Mouse (Mus musculus): ENCODE data around the gene Hoxb6. TPM values are rescaled to one million over a fixed set of nuclear protein-coding genes. Genes with fewer than 3 reads are reported as not detected.

Hoxb6 gene
- polyA plus RNA-seq, 1 experiment from 2014 or later: 49.1 TPM

GRCm38 (mm10) chr11:96260310-96260970 lies 31.8 kb upstream of the Hoxb6 start:
- Histone ChIP-seq H3K9ac (no peak overlapping the region), H3K36me3 (peaks cover 28% of the 10 kb centered on the region), H3K4me2 (peak overlapping the region; percentile 48), H3K4me1 (peaks cover 99% of the 10 kb centered on the region), H3K9me3 (replicated peaks) (no peaks in the 10 kb centered on the region), H3K4me3 (replicated peaks) (peak overlapping the region; percentile 11; the same call in 1 of the 2 replicates), H3K27ac (peak overlapping the region; percentile 78), H3K27me3 (peaks cover 16% of the 10 kb centered on the region; the same call in 1 of the 2 replicates)
- WGBS: 6% methylated on average over 23 of the region's 23 CpGs
- no peak for ATAC-seq (replicated peaks; ENCODE audit: low FRiP score)

GRCm38 (mm10) chr11:96261323-96261890 lies 30.9 kb upstream of the Hoxb6 start:
- H3K4me3 ChIP-seq (replicated peaks): peak overlapping the region; percentile 21
- peaks cover 99% of the 10 kb centered on the region for H3K4me1 ChIP-seq
- peaks cover 13% of the 10 kb centered on the region; the same call in 1 of the 2 replicates for H3K27me3 ChIP-seq
- no peaks in the 10 kb centered on the region for H3K9me3 ChIP-seq (replicated peaks)
- 5% methylated on average over 24 of the region's 24 CpGs for WGBS
- peak; percentile 68 for ATAC-seq (replicated peaks; ENCODE audit: low FRiP score)
- H3K9ac ChIP-seq: no peak overlapping the region
- H3K4me2 ChIP-seq: peak overlapping the region; percentile 48
- peaks cover 28% of the 10 kb centered on the region for H3K36me3 ChIP-seq
- peak overlapping the region; percentile 78 for H3K27ac ChIP-seq

GRCm38 (mm10) chr11:96262262-96262830 lies 29.9 kb upstream of the Hoxb6 start:
- peaks cover 97% of the 10 kb centered on the region for H3K4me1 ChIP-seq
- peaks cover 16% of the 10 kb centered on the region; the same call in 1 of the 2 replicates for H3K27me3 ChIP-seq
- no peak overlapping the region for H3K9ac ChIP-seq
- H3K4me3 ChIP-seq (replicated peaks): no peak overlapping the region
- WGBS: 48% methylated on average over 6 of the region's 6 CpGs
- no peak overlapping the region for H3K4me2 ChIP-seq
- no peak for ATAC-seq (replicated peaks; ENCODE audit: low FRiP score)
- no peak overlapping the region for H3K27ac ChIP-seq
- H3K36me3 ChIP-seq: peaks cover 36% of the 10 kb centered on the region
- no peaks in the 10 kb centered on the region for H3K9me3 ChIP-seq (replicated peaks)

- ATAC-seq (replicated peaks; ENCODE audit: low FRiP score): no peak
- Histone ChIP-seq H3K4me1 (peaks cover 92% of the 10 kb centered on the region), H3K36me3 (peaks cover 37% of the 10 kb centered on the region), H3K27me3 (peaks cover 16% of the 10 kb centered on the region; the same call in 1 of the 2 replicates), H3K9ac (peak overlapping the region; percentile 8), H3K9me3 (replicated peaks) (no peaks in the 10 kb centered on the region), H3K4me2 (peak overlapping the region; percentile 33; the same call in 1 of the 2 replicates), H3K4me3 (replicated peaks) (0 out of 2 replicates have a peak overlapping the region, but pooled peaks have one; percentile 3), H3K27ac (peak overlapping the region; percentile 89)
- 20% methylated on average over 33 of the region's 33 CpGs for WGBS
Observed at GRCm38 (mm10) chr11:96263636-96264389, 28.5 kb upstream of the Hoxb6 start.

- Histone ChIP-seq H3K4me2 (peak overlapping the region; percentile 7; the same call in 1 of the 2 replicates), H3K4me1 (peaks cover 92% of the 10 kb centered on the region), H3K9me3 (replicated peaks) (no peaks in the 10 kb centered on the region), H3K9ac (no peak overlapping the region), H3K27ac (peak overlapping the region; percentile 89), H3K4me3 (replicated peaks) (no peak overlapping the region), H3K36me3 (peaks cover 37% of the 10 kb centered on the region), H3K27me3 (peaks cover 16% of the 10 kb centered on the region; the same call in 1 of the 2 replicates)
- 65% methylated on average over 8 of the region's 8 CpGs for WGBS
- ATAC-seq (replicated peaks; ENCODE audit: low FRiP score): no peak
Observed at GRCm38 (mm10) chr11:96264390-96265020, 27.8 kb upstream of the Hoxb6 start.

- ATAC-seq (replicated peaks; ENCODE audit: low FRiP score): no peak
- no peaks in the 10 kb centered on the region for H3K9me3 ChIP-seq (replicated peaks)
- peaks cover 16% of the 10 kb centered on the region; the same call in 1 of the 2 replicates for H3K27me3 ChIP-seq
- no peak overlapping the region for H3K4me3 ChIP-seq (replicated peaks)
- peak overlapping the region; percentile 5; the same call in 1 of the 2 replicates for H3K4me2 ChIP-seq
- peaks cover 92% of the 10 kb centered on the region for H3K4me1 ChIP-seq
- peak overlapping the region; percentile 89 for H3K27ac ChIP-seq
- 15% methylated on average over 7 of the region's 7 CpGs for WGBS
- H3K36me3 ChIP-seq: peaks cover 37% of the 10 kb centered on the region
- no peak overlapping the region for H3K9ac ChIP-seq
Observed at GRCm38 (mm10) chr11:96265954-96266353, 26.3 kb upstream of the Hoxb6 start.

GRCm38 (mm10) chr11:96267021-96267920 lies 25.0 kb upstream of the Hoxb6 start:
- Histone ChIP-seq H3K9me3 (replicated peaks) (no peaks in the 10 kb centered on the region), H3K27ac (peak overlapping the region; percentile 89; the same call in 1 of the 2 replicates), H3K4me3 (replicated peaks) (no peak overlapping the region), H3K9ac (no peak overlapping the region), H3K4me2 (no peak overlapping the region), H3K36me3 (peaks cover 31% of the 10 kb centered on the region), H3K27me3 (peaks cover 16% of the 10 kb centered on the region; the same call in 1 of the 2 replicates), H3K4me1 (peaks cover 89% of the 10 kb centered on the region)
- WGBS: 64% methylated on average over 7 of the region's 7 CpGs
- no peak for ATAC-seq (replicated peaks; ENCODE audit: low FRiP score)

- Histone ChIP-seq H3K36me3 (peaks cover 22% of the 10 kb centered on the region), H3K4me3 (replicated peaks) (no peak overlapping the region), H3K9me3 (replicated peaks) (no peaks in the 10 kb centered on the region), H3K27ac (peak overlapping the region; percentile 98; the same call in 1 of the 2 replicates), H3K27me3 (peaks cover 15% of the 10 kb centered on the region), H3K9ac (peak overlapping the region; percentile 24; the same call in 1 of the 2 replicates), H3K4me1 (peaks cover 89% of the 10 kb centered on the region), H3K4me2 (no peak overlapping the region)
- 63% methylated on average over 1 of the region's 1 CpGs for WGBS
- no peak for ATAC-seq (replicated peaks; ENCODE audit: low FRiP score)
Observed at GRCm38 (mm10) chr11:96268031-96268745, 24.1 kb upstream of the Hoxb6 start.

- Histone ChIP-seq H3K4me3 (replicated peaks) (peak overlapping the region; percentile 72), H3K9ac (peak overlapping the region; percentile 89), H3K27me3 (peaks cover 23% of the 10 kb centered on the region), H3K4me1 (peaks cover 88% of the 10 kb centered on the region), H3K27ac (peak overlapping the region; percentile 98), H3K9me3 (replicated peaks) (no peaks in the 10 kb centered on the region), H3K36me3 (peaks cover 13% of the 10 kb centered on the region), H3K4me2 (peak overlapping the region; percentile 96)
- ATAC-seq (replicated peaks; ENCODE audit: low FRiP score): no peak
- 2% methylated on average over 19 of the region's 19 CpGs for WGBS
Observed at GRCm38 (mm10) chr11:96269869-96270268, 22.4 kb upstream of the Hoxb6 start.

GRCm38 (mm10) chr11:96270996-96271540 lies 21.2 kb upstream of the Hoxb6 start, which contains the start of gene Hoxb9:
Gene Hoxb9, plus strand, starts transcription at chr11:96271457.
- Histone ChIP-seq H3K4me1 (peaks cover 87% of the 10 kb centered on the region), H3K27me3 (peaks cover 23% of the 10 kb centered on the region), H3K27ac (peak within 1 kb of the TSS; percentile 98), H3K36me3 (peaks cover 13% of the 10 kb centered on the region), H3K9ac (peak within 1 kb of the TSS; percentile 89), H3K4me3 (replicated peaks) (peak within 1 kb of the TSS; percentile 72), H3K4me2 (peak within 1 kb of the TSS; percentile 96), H3K9me3 (replicated peaks) (no peaks in the 10 kb centered on the region)
- under 1% methylated on average over 40 of the region's 40 CpGs for WGBS
- ATAC-seq (replicated peaks; ENCODE audit: low FRiP score): peak; percentile 75

Measured in kidney, embryonic 15.5 days (tissue).